Mouse (Mus musculus): ENCODE results near the gene Pon3.

Pon3 gene

GRCm38 (mm10) chr6:5179189-5179588, 76.9 kb downstream of the Pon3 start:
- DNase-seq (ENCODE audit: low read depth): no peak

GRCm38 (mm10) chr6:5177967-5178891, 77.9 kb downstream of the Pon3 start:
- no peak for DNase-seq (ENCODE audit: low read depth)

GRCm38 (mm10) chr6:5174179-5174812, 81.8 kb downstream of the Pon3 start:
- DNase-seq (ENCODE audit: low read depth): no peak

- no peak for DNase-seq (ENCODE audit: low read depth)
Observed at GRCm38 (mm10) chr6:5172571-5172970, 83.5 kb downstream of the Pon3 start.

- no peak for DNase-seq (ENCODE audit: low read depth)
Observed at GRCm38 (mm10) chr6:5171418-5171817, 84.7 kb downstream of the Pon3 start.
